Mouse (Mus musculus) olfactory bulb, adult 2 months (tissue): ENCODE measurements around the gene Iqgap3. TPM values are rescaled to one million over a fixed set of nuclear protein-coding genes. Genes with fewer than 3 reads are reported as not detected.

Experiments
- H3K27ac ChIP-seq: fragments of 200-500 bp; 2 replicates; pipeline ENCODE4 v1.5.1; 2012; ENCODE audit warnings: low read depth, low read length; ENCODE audit not compliant: insufficient read depth
- H3K4me1 ChIP-seq: fragments of 200-500 bp; 2 replicates; pipeline ENCODE4 v1.6.1; 2012; ENCODE audit warnings: low read length; ENCODE audit not compliant: control insufficient read depth, insufficient read depth
- H3K4me3 ChIP-seq: fragments of 200-500 bp; 2 replicates; pipeline ENCODE4 v1.5.1; 2012; ENCODE audit warnings: mild to moderate bottlenecking, low read depth, low read length, moderate library complexity; ENCODE audit not compliant: insufficient read depth
- CTCF ChIP-seq: fragments of 200-500 bp; IDR thresholded peaks from 2 replicates; pipeline ENCODE4 v1.5.1; 2012; ENCODE audit warnings: low read depth, mild to moderate bottlenecking, low read length, moderate library complexity; ENCODE audit not compliant: insufficient read depth
- POLR2A ChIP-seq: fragments of 200-500 bp; IDR thresholded peaks from 2 replicates; pipeline ENCODE4 v1.6.1; 2012; ENCODE audit warnings: mild to moderate bottlenecking, low read depth, low read length, moderate library complexity; ENCODE audit not compliant: insufficient read depth
- WGBS: fragments of 180-500 bp; shearing (Covaris S2); methylation state at CpG from one replicate; pipeline ENCODE4 v1.1.7; 2018; 5-methylcytosine and 5-hydroxymethylcytosine counted together
- polyA plus RNA-seq: library from polyadenylated mRNA; stranded (reverse); fragments of >200 nt; gene quantifications from 2 replicates; pipeline ENCODE4 v1.2.4, GENCODE M21; 2012; ENCODE audit warnings: low replicate concordance; ENCODE audit not compliant: missing spikeins, insufficient read depth, insufficient read length

Iqgap3 gene
- polyA plus RNA-seq, result not detected in 2 replicates

DNA sequence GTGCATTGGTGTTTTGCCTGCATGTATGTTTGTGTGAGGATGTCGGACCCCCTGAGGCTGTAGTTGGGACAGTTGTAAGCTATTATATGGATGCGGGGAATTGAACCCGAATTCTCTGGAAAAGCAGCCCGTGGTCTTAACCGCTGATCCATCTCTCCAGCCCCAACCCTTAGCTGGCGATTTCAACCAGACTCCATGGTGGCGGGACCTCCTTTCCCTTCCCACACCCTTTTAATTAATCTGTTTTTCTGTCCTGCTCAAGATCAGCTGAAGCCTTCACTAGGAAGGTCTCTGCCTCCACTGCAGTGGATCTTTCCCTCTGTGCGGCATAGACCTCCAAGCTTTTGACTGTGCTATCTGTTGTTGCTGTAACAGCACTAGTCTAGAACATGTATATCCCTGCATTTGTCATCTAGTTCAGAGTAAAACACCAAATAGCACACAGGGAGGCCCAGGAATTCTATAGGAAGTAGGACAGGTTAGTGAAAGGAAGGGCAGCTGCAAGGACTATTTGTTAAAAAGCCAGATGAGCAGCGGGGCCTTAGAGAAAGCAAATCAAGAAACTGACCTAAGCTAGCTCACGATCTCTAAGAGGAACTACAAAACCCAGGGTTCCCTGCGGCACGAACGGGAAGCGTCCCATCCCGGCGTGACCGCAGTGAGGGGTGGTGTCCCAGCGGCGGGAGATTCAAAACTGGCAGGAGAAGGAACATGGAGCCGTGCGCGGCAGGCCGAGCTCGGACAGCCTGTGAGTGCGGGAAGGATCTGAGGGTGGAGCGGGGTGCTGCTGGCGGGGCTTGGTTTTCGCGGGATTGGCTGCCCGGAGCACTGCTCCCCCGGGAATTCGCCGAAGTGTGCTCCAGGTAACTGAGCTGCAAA, at the start of gene Iqgap3:
TSS of gene Iqgap3 (plus strand) at position 627 of the 879 bp plus-strand sequence.
- WGBS, result 19% methylated on average over 33 of the region's 33 CpGs
- peak within 1 kb of the TSS; percentile 26 for H3K4me3 ChIP-seq
- TF ChIP-seq POLR2A (0 out of 2 replicates have a peak, but pooled peaks have one; percentile 14), CTCF (no peak)
- 0 out of 2 replicates have a peak within 1 kb of the TSS, but pooled peaks have one; percentile 21 for H3K27ac ChIP-seq
- peaks cover 4% of the 10 kb centered on the region for H3K4me1 ChIP-seq

- no peak for TF ChIP-seq CTCF
- TF ChIP-seq POLR2A, result no peak
- 77% methylated on average over 5 of the region's 5 CpGs for WGBS
- no peak overlapping the region for H3K4me3 ChIP-seq
- no peak overlapping the region for H3K27ac ChIP-seq
- H3K4me1 ChIP-seq, result peaks cover 4% of the 10 kb centered on the region; the same call in 1 of the 2 replicates
These were observed 48.3 kb upstream of the Iqgap3 start for GRCm38 (mm10) chr3:88033506-88033905.

DNA sequence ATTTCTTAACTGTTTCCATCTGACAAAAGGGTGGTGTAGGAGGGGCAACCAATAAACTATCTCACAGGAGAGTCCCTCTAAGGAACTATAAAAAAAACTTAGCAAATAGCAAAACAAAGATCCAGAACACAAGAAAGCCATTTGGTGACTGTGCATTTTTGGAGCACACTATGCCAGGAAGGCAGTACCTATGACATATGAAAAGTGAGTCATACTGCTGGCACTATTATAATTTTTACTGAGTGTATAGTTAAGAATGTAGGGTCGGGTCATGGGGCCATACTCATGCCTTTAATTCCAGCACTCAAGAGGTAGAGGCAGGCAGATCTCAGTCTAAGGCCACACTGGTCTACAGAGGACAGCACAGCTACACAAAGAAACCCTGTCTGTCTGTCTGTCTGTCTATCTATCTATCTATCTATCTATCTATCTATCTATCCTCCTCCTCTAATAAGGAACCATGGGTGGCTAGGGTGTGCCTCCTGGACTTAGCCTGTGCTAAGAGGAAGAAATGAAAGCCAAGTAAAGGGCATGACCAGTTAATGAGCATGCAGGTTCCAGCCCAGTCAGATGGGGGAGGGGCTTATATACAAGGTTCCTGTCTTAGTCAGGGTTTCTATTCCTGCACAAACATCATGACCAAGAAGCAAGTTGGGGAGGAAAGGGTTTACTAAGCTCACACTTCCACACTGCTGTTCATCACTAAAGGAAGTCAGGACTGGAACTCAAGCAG, 46.0 kb upstream of the Iqgap3 start:
- peaks cover 2% of the 10 kb centered on the region; the same call in 1 of the 2 replicates for H3K4me1 ChIP-seq
- TF ChIP-seq CTCF (no peak), POLR2A (no peak)
- no peak overlapping the region for H3K27ac ChIP-seq
- H3K4me3 ChIP-seq, result no peak overlapping the region
- 68% methylated on average over 1 of the region's 1 CpGs for WGBS

- H3K27ac ChIP-seq, result no peak within 1 kb of the TSS
- no peaks in the 10 kb centered on the region for H3K4me1 ChIP-seq
- 8% methylated on average over 36 of the region's 36 CpGs for WGBS
These were observed 38.9 kb upstream of the Iqgap3 start, which contains the start of gene Gpatch4 for GRCm38 (mm10) chr3:88042661-88043421. Gpatch4 (plus strand) TSS chr3:88043108.

DNA sequence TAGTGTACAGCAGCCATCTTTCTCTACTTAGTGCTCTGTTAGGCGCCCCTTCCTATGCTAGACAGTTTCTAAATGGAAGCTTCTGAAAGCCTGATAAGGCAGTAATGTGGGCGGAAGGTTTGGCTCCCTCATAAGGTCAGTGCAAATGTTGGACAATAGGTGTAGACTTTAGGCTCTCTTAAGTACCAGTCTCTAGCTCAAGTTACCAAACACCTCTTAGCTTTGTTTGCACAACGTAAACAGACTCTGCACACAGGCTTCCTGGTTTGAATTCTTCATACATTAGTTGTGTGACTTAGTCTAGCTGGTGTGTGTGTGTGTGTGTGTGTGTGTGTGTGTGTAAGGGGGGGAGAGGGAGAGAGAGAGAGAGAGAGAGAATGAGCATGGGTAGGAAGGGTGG, 32.2 kb upstream of the Iqgap3 start:
- no peaks in the 10 kb centered on the region for H3K4me1 ChIP-seq
- no peak for TF ChIP-seq POLR2A
- TF ChIP-seq CTCF, result no peak
- WGBS, result 85% methylated on average over 3 of the region's 3 CpGs
- H3K27ac ChIP-seq, result no peak overlapping the region
- no peak overlapping the region for H3K4me3 ChIP-seq

More at GRCm38 (mm10) chr3:88042661-88043421, 38.9 kb upstream of the Iqgap3 start, which contains the start of gene Gpatch4:
- H3K4me3 ChIP-seq, result peak within 1 kb of the TSS; percentile 74
- TF ChIP-seq POLR2A (no peak), CTCF (no peak)

- Histone ChIP-seq H3K4me3 (no peak overlapping the region), H3K27ac (no peak overlapping the region), H3K4me1 (peaks cover 10% of the 10 kb centered on the region)
- TF ChIP-seq POLR2A (no peak), CTCF (no peak)
- WGBS, result 89% methylated on average over 6 of the region's 6 CpGs
These were observed 24.7 kb upstream of the Iqgap3 start for GRCm38 (mm10) chr3:88057030-88057429.

DNA sequence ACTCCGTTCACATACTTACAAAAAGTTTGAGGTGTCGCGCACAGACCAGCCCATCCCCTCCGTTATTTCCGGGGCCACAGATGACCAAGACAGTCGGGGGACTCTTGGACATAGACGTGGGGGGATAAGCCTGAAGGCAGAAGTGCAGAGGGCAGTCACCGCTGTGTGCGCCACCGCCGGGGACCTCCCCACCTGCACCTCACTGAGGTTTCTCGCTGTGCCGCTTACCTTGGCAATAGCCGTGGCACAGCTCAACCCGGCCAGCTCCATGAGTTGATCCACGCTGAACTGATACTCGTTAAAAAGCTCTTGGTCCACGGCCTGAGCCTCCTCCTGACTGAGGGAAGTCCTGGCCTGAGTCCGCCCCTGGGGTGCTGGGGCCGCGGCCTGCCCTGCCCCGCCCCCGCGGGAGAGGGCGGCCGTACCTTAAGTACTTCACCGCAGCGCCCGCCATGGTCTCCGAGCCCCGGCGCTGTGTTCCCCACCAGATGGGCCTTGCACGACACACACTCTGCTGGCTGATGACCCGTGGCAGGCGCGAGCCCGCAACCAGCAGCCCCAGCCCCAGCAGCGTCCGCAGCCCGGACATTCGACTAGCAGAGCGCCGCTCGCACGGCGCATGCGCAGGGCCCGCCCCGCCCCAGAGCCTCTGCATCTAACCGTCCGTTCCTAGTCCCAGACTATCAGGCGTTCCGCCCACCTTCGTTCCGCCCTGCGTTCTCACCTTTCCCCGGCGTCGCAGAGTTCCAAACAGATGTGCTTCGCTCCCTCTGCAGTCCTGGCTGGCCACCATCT, 23.7 kb upstream of the Iqgap3 start, which contains the start of gene Naxe:
TSS of gene Naxe (minus strand) at position 594 of the 795 bp plus-strand sequence.
- under 1% methylated on average over 60 of the region's 60 CpGs for WGBS

DNA sequence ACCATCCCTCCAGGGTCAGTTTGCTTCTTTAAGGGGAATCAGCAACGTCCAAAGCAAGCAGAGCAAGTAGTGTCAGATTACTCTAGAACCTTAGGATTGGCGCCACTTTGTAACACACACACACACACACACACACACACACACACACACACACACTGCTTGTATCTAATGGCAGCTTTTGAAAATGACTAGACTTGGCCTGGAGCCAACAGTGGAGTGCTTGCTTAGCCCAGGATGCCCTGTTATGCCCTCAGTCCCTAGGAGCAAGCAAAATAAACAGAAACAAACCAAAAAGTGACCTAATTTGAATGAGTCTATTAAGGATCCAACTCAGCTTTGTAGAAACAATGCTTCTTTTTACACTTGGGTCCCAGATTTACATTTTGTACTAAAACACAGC, 13.4 kb upstream of the Iqgap3 start:
- Histone ChIP-seq H3K4me3 (no peak overlapping the region), H3K27ac (no peak overlapping the region)

More for the DNA sequence above, 23.7 kb upstream of the Iqgap3 start, which contains the start of gene Naxe:
- peak within 1 kb of the TSS; percentile 97 for H3K4me3 ChIP-seq
- TF ChIP-seq CTCF, result no peak; the same call in 1 of the 2 replicates
- peak; percentile 91 for TF ChIP-seq POLR2A
- H3K4me1 ChIP-seq, result peaks cover 10% of the 10 kb centered on the region
- H3K27ac ChIP-seq, result no peak within 1 kb of the TSS; the same call in 1 of the 2 replicates

More for the DNA sequence above, 13.4 kb upstream of the Iqgap3 start:
- 43% methylated on average over 2 of the region's 2 CpGs for WGBS
- no peak for TF ChIP-seq CTCF
- TF ChIP-seq POLR2A, result no peak
- peaks cover 5% of the 10 kb centered on the region; the same call in 1 of the 2 replicates for H3K4me1 ChIP-seq
